Mouse (Mus musculus) liver, embryonic 16.5 days (tissue): ENCODE results near the gene Acnat1. TPM values are rescaled to one million over a fixed set of nuclear protein-coding genes. Genes with fewer than 3 reads are reported as not detected.
"Not testable (repeated sequence)": the region's sequence is repeated elsewhere in the genome, so short reads cannot be mapped to it uniquely, and the experiment has no call there.

ENCODE experiments used
- ATAC-seq: fragments of 200-750 bp; cut with Nextera tagmentation; 2 replicates; pipeline ENCODE4 v1.8.0; 2017; ENCODE audit warnings: low read depth, mild to moderate bottlenecking, moderate number of reproducible peaks, moderate library complexity
- H3K27ac ChIP-seq: fragments of 300-500 bp; sonication (generic); 2 replicates; pipeline ENCODE4 v1.5.1; 2014; ENCODE audit warnings: mild to moderate bottlenecking, low read length
- H3K27me3 ChIP-seq: fragments of 300-500 bp; sonication (generic); 2 replicates; pipeline ENCODE4 v1.6.1; 2014; ENCODE audit warnings: low read depth, low read length, mixed read lengths; ENCODE audit not compliant: control insufficient read depth, insufficient read depth
- H3K36me3 ChIP-seq: fragments of 300-500 bp; sonication (generic); 2 replicates; pipeline ENCODE4 v1.6.1; 2014; ENCODE audit warnings: mild to moderate bottlenecking; ENCODE audit not compliant: control insufficient read depth, insufficient read depth
- H3K4me1 ChIP-seq: fragments of 300-500 bp; sonication (generic); 2 replicates; pipeline ENCODE4 v1.6.1; 2014; ENCODE audit warnings: low read depth, low read length, mixed read lengths; ENCODE audit not compliant: control insufficient read depth
- H3K4me2 ChIP-seq: fragments of 300-500 bp; sonication (generic); 2 replicates; pipeline ENCODE4 v1.6.1; 2014; ENCODE audit warnings: low read depth, low read length, mixed read lengths
- H3K4me3 ChIP-seq: fragments of 300-500 bp; sonication (generic); 2 replicates; pipeline ENCODE4 v1.5.1; 2014; ENCODE audit warnings: low read depth, mild to moderate bottlenecking, low read length
- H3K9ac ChIP-seq: fragments of 300-500 bp; sonication (generic); 2 replicates; pipeline ENCODE4 v1.6.1; 2014; ENCODE audit warnings: low read depth, low read length
- H3K9me3 ChIP-seq: fragments of 300-500 bp; sonication (generic); replicated peaks from 2 replicates; pipeline ENCODE4 v1.6.1; 2016; ENCODE audit warnings: low read length; ENCODE audit not compliant: control insufficient read depth
- WGBS: fragments of 180-500 bp; shearing (Covaris S2); extraction: QIAGEN DNeasy Blood & Tissue Kit; methylation state at CpG from one replicate; pipeline ENCODE4 v1.1.7; 2014; ENCODE audit not compliant: insufficient replicate concordance; 5-methylcytosine and 5-hydroxymethylcytosine counted together
- polyA plus RNA-seq: library from polyadenylated mRNA; unstranded; fragments of >200 nt; fragmentation: Nextera tagmentation; extraction: Ambion mirVana; gene quantifications from 2 replicates; pipeline ENCODE4 v1.2.1, GENCODE M21; 2015

The Acnat1 gene
- polyA plus RNA-seq, 1 experiment from 2014 or later = 0.86 TPM

GRCm38 (mm10) chr4:49478118-49478877 lies 4.6 kb upstream of the Acnat1 start:
- Histone ChIP-seq H3K4me2 (peak overlapping the region; percentile 76), H3K36me3 (no peaks in the 10 kb centered on the region), H3K9me3 (no peaks in the 10 kb centered on the region), H3K27ac (peak overlapping the region; percentile 74), H3K27me3 (no peaks in the 10 kb centered on the region), H3K4me1 (peaks cover 35% of the 10 kb centered on the region), H3K9ac (peak overlapping the region; percentile 62), H3K4me3 (peak overlapping the region; percentile 46)
- WGBS = 16% methylated on average over 19 of the region's 19 CpGs
- ATAC-seq = peak; percentile 78

DNA sequence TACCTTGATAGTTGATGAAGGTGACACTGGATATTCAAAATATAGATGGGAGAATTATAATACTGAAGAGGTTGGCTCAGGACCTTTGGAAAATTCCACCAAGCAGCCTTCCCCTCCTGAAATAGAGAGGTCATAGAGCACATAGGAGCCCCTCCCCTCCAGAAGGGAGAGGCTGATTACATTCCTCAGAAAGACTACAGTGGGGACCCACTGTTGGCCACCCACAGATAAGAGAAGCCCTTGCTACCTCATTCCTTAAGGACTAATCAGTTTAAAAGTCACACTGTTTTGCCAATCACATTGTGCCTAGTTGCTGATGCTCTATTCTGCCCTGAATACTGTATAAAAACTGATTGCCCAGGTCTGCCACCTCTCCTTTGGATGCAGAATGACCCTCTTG lies 871 bp upstream of the Acnat1 start:
- Histone ChIP-seq H3K4me3 (no peak overlapping the region), H3K9ac (no peak overlapping the region), H3K27me3 (no peaks in the 10 kb centered on the region), H3K9me3 (no peaks in the 10 kb centered on the region), H3K4me2 (peak overlapping the region; percentile 2), H3K4me1 (peaks cover 32% of the 10 kb centered on the region), H3K36me3 (no peaks in the 10 kb centered on the region), H3K27ac (peak overlapping the region; percentile 20)
- peak; percentile 85 for ATAC-seq

- no peak for ATAC-seq
- no peak overlapping the region for H3K9ac ChIP-seq
- WGBS = 63% methylated on average over 3 of the region's 3 CpGs
Measured at GRCm38 (mm10) chr4:49469435-49470151, 4.1 kb downstream of the Acnat1 start.

DNA sequence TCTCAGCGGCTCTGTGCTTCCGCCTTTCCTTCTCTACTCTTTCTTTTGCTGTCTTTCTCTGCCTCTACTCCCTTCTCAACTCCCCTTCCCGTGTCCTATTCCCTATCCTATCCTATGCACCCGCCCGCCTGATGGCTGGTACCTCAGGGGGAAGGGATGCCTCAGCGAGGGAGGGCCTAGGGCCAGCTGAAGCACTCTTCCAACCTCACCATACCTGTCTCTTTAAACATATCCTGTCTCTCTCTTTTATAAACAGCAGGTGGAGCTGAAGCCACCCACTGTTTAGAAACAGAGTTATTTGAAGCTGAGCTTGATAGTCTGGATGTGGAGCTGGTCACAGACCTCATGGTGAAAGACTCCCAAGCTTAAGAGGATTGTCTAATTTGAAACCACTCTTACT lies 6.4 kb downstream of the Acnat1 start:
- WGBS = 74% methylated on average over 6 of the region's 6 CpGs
- Histone ChIP-seq H3K9me3 (no peaks in the 10 kb centered on the region), H3K27me3 (no peaks in the 10 kb centered on the region), H3K4me2 (no peak overlapping the region), H3K36me3 (no peaks in the 10 kb centered on the region), H3K4me1 (no peaks in the 10 kb centered on the region), H3K9ac (no peak overlapping the region), H3K27ac (no peak overlapping the region), H3K4me3 (no peak overlapping the region)
- no peak for ATAC-seq

More at GRCm38 (mm10) chr4:49469435-49470151, 4.1 kb downstream of the Acnat1 start:
- H3K27me3 ChIP-seq = no peaks in the 10 kb centered on the region
- no peak overlapping the region for H3K4me3 ChIP-seq
- no peak overlapping the region for H3K4me2 ChIP-seq
- no peaks in the 10 kb centered on the region for H3K9me3 ChIP-seq
- H3K4me1 ChIP-seq = peaks cover 3% of the 10 kb centered on the region; the same call in 1 of the 2 replicates
- H3K27ac ChIP-seq = no peak overlapping the region
- H3K36me3 ChIP-seq = no peaks in the 10 kb centered on the region

DNA sequence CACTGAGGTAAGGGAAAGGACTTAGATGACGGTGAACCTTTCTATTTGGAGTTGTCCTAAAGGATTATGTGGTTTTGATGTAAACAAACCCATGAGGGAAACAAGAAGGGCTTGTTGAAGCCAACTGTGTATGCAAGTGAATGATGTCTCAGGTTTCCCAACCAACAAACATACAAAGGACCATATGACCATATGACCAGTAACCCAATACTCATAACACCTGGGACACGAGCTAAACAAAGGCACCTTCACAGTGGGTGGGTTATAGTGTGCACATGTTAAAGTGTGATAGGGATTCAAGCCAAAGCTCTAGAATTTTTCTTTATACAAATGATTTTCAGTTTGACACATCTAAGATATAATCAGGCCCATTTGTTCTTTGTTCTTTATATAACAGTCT lies 17.5 kb downstream of the Acnat1 start:
- no peaks in the 10 kb centered on the region for H3K36me3 ChIP-seq
- peaks cover 8% of the 10 kb centered on the region for H3K4me1 ChIP-seq
- WGBS = 67% methylated on average over 2 of the region's 2 CpGs
- no peak overlapping the region for H3K4me3 ChIP-seq
- H3K9me3 ChIP-seq = no peaks in the 10 kb centered on the region
- H3K9ac ChIP-seq = no peak overlapping the region
- no peak overlapping the region for H3K27ac ChIP-seq
- H3K4me2 ChIP-seq = no peak overlapping the region
- H3K27me3 ChIP-seq = no peaks in the 10 kb centered on the region
- no peak for ATAC-seq

- Histone ChIP-seq H3K9me3 (no peaks in the 10 kb centered on the region), H3K36me3 (no peaks in the 10 kb centered on the region), H3K27ac (peak overlapping the region; percentile 74), H3K9ac (no peak overlapping the region), H3K4me3 (no peak overlapping the region), H3K27me3 (no peaks in the 10 kb centered on the region), H3K4me2 (no peak overlapping the region), H3K4me1 (peaks cover 8% of the 10 kb centered on the region)
- WGBS = 40% methylated on average over 1 of the region's 1 CpGs
- peak; percentile 49 for ATAC-seq
Measured at GRCm38 (mm10) chr4:49451848-49452551, 21.7 kb downstream of the Acnat1 start.

DNA sequence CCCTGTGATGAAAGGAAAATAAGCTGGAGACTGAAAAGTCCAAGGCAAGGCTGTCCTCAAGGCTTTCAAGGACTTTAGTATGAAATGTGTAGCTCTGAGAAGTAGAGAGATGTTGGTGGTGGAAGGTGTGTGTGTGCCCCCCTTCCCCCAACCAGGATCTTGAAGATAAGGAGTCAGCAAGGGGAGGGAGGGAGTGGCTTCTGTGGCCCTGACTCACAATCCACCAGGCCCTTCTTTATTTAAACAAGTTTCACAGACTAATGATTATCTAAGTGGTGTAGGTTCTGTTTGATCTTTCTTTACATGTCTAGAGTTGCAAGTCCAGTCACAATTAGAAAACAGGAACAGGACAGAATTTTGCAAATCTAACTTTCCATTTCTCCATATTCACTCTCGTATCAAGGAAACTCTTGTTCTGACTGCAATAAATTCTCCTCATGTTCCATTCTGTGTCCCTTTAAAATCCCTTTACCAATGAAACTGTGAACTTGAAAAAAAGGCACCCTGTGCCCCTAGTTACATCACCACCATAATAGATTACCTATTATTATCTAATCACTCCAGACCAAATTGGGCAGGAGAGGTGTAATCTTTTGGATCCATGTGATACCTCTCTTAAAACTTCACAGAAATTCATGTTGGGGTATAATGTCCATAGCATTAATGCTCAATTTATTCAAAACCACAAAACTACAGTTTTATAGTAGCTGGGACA lies 22.4 kb downstream of the Acnat1 start:
- not testable (repeated sequence) for H3K4me2 ChIP-seq, H3K9ac ChIP-seq, H3K9me3 ChIP-seq, H3K36me3 ChIP-seq, H3K4me1 ChIP-seq, H3K4me3 ChIP-seq, H3K27me3 ChIP-seq
- peak overlapping the region; percentile 74 for H3K27ac ChIP-seq
- peak; percentile 80 for ATAC-seq
- WGBS = no CpG with 5 or more reads among the region's 1 CpGs

DNA sequence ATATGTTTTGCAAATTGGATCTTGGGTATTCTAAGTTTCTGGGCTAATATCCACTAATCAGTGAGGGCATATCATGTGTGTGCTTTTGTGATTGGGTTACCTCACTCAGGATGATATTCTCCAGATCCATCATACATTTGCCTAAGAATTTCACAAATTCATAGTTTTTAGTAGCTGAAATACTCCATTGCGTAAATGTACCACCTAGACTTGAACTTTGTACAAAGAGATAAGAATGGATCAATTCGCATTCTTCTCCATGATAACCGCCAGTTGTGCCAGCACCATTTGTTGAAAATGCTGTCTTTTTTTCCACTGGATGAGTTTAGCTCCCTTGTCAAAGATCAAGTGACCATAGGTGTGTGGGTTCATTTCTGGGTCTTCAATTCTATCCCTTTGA lies 36.7 kb downstream of the Acnat1 start:
- not testable (repeated sequence) for H3K27me3 ChIP-seq, H3K4me3 ChIP-seq, H3K4me1 ChIP-seq, ATAC-seq, H3K27ac ChIP-seq, H3K9ac ChIP-seq, H3K9me3 ChIP-seq, H3K4me2 ChIP-seq, H3K36me3 ChIP-seq
- WGBS = 71% methylated on average over 3 of the region's 3 CpGs
